Mouse (Mus musculus) lung, postnatal 0 days (tissue): ENCODE data around the gene Corin.
A peak's percentile ranks its signal among the peaks of the same experiment; 100 is the strongest.

Source experiments
- CTCF ChIP-seq: IDR thresholded peaks from 2 replicates; pipeline ENCODE4 v1.5.1; 2016; ENCODE audit warnings: antibody characterized with exemption, mild to moderate bottlenecking
- EP300 ChIP-seq: IDR thresholded peaks from 2 replicates; pipeline ENCODE4 v1.6.1; 2016; ENCODE audit warnings: antibody characterized with exemption, mild to moderate bottlenecking, control low read depth

DNA sequence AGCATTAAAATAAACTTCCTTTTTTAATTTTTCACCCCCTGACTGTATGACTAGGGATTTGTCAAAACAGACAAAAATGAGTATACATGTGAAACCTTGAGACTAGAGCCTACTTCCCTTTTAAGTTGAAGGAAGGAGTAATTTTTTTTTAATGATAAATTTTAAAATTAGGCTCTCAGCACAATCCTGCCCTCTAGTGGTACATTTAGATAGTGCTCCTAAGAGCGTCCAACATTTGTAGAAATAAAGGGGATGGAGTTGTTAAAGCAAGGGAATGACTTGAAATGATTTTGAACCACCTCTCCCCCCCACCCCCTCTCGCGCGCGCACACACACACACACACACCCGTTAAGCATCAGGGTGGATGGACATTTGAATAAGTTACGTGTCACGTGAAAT is 234.6 kb downstream of the Corin start:
- TF ChIP-seq EP300 (peak; percentile 39; the same call in 1 of the 2 replicates), CTCF (peak; percentile 79)
